Mouse (Mus musculus) embryonic facial prominence, embryonic 13.5 days (tissue): Measurements from ENCODE around the gene Scn2b. TPM values are rescaled to one million over a fixed set of nuclear protein-coding genes. Genes with fewer than 3 reads are reported as not detected.

ENCODE experiments used
- ATAC-seq: fragments of 200-750 bp; cut with Nextera tagmentation; 2 replicates; pipeline ENCODE4 v1.8.0; 2017; ENCODE audit warnings: low read depth; ENCODE audit not compliant: insufficient number of reproducible peaks, insufficient read depth, low FRiP score, low TSS enrichment
- H3K27ac ChIP-seq: fragments of 300-500 bp; sonication (generic); 2 replicates; pipeline ENCODE4 v1.5.1; 2015; ENCODE audit warnings: moderate library complexity, mild to moderate bottlenecking, inconsistent platforms
- H3K27me3 ChIP-seq: fragments of 300-500 bp; sonication (generic); 2 replicates; pipeline ENCODE4 v1.6.1; 2015; ENCODE audit warnings: mild to moderate bottlenecking, inconsistent platforms
- H3K36me3 ChIP-seq: fragments of 300-500 bp; sonication (generic); 2 replicates; pipeline ENCODE4 v1.6.1; 2015; ENCODE audit warnings: mild to moderate bottlenecking, inconsistent platforms
- H3K4me1 ChIP-seq: fragments of 300-500 bp; sonication (generic); 2 replicates; pipeline ENCODE4 v1.6.1; 2015; ENCODE audit warnings: inconsistent platforms
- H3K4me2 ChIP-seq: fragments of 300-500 bp; sonication (generic); 2 replicates; pipeline ENCODE4 v1.6.1; 2015; ENCODE audit warnings: moderate library complexity, mild to moderate bottlenecking, inconsistent platforms
- H3K4me3 ChIP-seq: fragments of 300-500 bp; sonication (generic); 2 replicates; pipeline ENCODE4 v1.5.1; 2015; ENCODE audit warnings: mild to moderate bottlenecking, inconsistent platforms
- H3K9ac ChIP-seq: fragments of 300-500 bp; sonication (generic); 2 replicates; pipeline ENCODE4 v1.6.1; 2015; ENCODE audit warnings: mild to moderate bottlenecking, inconsistent platforms
- H3K9me3 ChIP-seq: fragments of 300-500 bp; sonication (generic); 2 replicates; pipeline ENCODE4 v1.6.1; 2016; ENCODE audit warnings: inconsistent platforms
- WGBS: fragments of 180-500 bp; shearing (Covaris S2); methylation state at CpG from one replicate; pipeline ENCODE4 v1.1.7; 2015; ENCODE audit warnings: mixed read lengths; 5-methylcytosine and 5-hydroxymethylcytosine counted together
- polyA plus RNA-seq: library from polyadenylated mRNA; unstranded; fragments of >200 nt; fragmentation: Nextera tagmentation; extraction: Ambion mirVana; gene quantifications from 2 replicates; pipeline ENCODE4 v1.2.1, GENCODE M21; 2015

Scn2b gene
- polyA plus RNA-seq, 1 experiment from 2014 or later = 5.8 TPM

DNA sequence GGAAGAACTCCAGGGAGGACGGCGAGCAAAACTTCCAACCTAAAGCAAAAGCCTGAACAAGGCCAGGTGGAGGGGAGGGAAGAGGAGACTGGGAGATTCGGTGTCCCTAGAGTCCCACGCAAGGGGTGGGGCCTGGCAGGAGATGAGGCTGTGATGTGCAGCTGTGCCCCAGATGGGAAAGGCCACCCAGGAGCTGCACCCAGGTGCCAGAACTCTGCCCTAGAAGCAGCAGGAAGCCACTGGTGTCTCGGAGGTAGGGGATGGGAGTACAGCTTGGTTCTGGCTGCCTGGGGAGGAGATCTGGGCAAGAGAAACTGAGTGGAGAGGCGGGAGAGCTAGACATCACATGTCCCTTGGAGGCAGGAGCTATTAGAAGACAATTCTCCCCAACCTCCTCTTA, 3.4 kb downstream of the Scn2b start:
- WGBS = 51% methylated on average over 6 of the region's 6 CpGs
- Histone ChIP-seq H3K9ac (no peak overlapping the region), H3K4me1 (peaks cover 31% of the 10 kb centered on the region), H3K27ac (no peak overlapping the region), H3K9me3 (no peaks in the 10 kb centered on the region), H3K4me2 (no peak overlapping the region), H3K4me3 (no peak overlapping the region), H3K36me3 (peaks cover 8% of the 10 kb centered on the region), H3K27me3 (no peaks in the 10 kb centered on the region)
- no peak for ATAC-seq

DNA sequence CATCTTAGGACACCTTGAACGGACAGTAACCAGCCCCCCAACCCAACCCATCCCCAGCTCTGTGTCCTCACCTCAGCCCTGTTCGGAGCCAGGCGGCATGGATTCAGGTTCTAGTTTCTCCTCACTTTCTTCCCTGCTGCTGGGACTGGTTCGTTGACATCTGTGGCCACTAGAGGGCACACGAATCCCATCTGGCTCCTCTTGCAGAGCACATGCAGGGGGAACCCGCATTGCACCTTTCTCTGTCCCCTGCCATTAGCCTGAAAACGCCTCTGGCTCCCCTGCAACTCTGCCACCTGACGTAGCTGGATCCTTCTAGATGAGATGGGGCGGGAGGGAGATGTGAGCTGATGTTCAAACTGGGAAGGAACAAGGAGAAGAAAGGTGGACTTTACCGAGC, 4.2 kb downstream of the Scn2b start:
- Histone ChIP-seq H3K4me2 (peak overlapping the region; percentile 54), H3K27me3 (no peaks in the 10 kb centered on the region), H3K9me3 (no peaks in the 10 kb centered on the region), H3K36me3 (peaks cover 11% of the 10 kb centered on the region), H3K4me1 (peaks cover 27% of the 10 kb centered on the region), H3K27ac (no peak overlapping the region), H3K4me3 (peak overlapping the region; percentile 20), H3K9ac (0 out of 2 replicates have a peak overlapping the region, but pooled peaks have one; percentile 16)
- ATAC-seq = no peak; the same call in 1 of the 2 replicates
- WGBS = 4% methylated on average over 10 of the region's 10 CpGs

DNA sequence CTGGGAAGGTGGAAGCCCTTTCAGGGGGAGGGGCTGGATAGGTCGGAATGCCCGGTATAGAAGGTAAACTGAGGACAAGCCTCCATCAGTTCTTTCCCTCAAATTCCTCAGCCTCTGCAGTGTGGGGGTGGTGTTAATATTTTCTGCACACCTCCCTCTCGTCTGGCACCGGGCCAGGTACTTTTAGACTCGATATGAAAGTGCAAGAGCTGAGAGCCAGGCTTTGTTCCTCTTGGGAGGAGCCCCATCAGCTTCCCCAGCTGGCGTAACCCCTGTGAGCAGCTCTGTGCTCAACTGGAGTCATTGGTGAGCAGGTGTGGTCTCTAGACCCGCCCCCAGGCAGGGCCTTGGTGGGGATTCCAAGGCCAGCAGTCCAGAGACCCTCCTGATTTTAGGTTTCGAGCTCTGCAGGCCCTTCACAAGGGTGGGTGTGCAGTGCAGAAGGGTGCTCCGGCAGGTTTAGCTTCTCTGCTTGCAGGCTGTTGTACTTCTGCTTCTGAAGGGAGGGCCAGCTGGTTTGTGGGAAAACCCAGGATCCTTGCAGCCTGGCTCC, 4.7 kb downstream of the Scn2b start:
- H3K9me3 ChIP-seq = no peaks in the 10 kb centered on the region
- peaks cover 27% of the 10 kb centered on the region for H3K4me1 ChIP-seq
- ATAC-seq = no peak
- H3K27me3 ChIP-seq = no peaks in the 10 kb centered on the region
- no peak overlapping the region for H3K27ac ChIP-seq
- peak overlapping the region; percentile 20 for H3K4me3 ChIP-seq
- peaks cover 11% of the 10 kb centered on the region for H3K36me3 ChIP-seq
- 20% methylated on average over 9 of the region's 9 CpGs for WGBS
- H3K4me2 ChIP-seq = peak overlapping the region; percentile 54
- peak overlapping the region; percentile 36; the same call in 1 of the 2 replicates for H3K9ac ChIP-seq

DNA sequence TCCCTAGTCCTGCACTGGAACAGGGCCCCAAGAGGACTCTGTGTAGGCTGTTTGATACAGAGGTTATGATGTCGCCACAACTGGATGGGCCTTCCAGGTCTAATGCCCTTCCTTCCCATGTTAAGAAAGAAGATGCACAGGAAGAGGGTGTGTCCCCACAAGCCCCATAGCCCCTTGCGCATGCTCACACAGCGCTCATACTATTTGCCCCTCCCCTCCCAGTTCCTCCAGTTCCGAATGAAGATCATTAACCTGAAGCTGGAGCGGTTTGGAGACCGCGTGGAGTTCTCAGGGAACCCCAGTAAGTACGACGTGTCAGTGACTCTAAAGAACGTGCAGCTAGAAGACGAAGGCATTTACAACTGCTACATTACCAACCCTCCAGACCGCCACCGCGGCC, 7.6 kb downstream of the Scn2b start:
- H3K9ac ChIP-seq = no peak overlapping the region
- H3K4me2 ChIP-seq = no peak overlapping the region
- H3K4me3 ChIP-seq = no peak overlapping the region
- no peaks in the 10 kb centered on the region for H3K9me3 ChIP-seq
- no peaks in the 10 kb centered on the region for H3K27me3 ChIP-seq
- H3K27ac ChIP-seq = no peak overlapping the region
- H3K4me1 ChIP-seq = peaks cover 15% of the 10 kb centered on the region
- peaks cover 11% of the 10 kb centered on the region for H3K36me3 ChIP-seq
- WGBS = 88% methylated on average over 14 of the region's 14 CpGs
- no peak for ATAC-seq

DNA sequence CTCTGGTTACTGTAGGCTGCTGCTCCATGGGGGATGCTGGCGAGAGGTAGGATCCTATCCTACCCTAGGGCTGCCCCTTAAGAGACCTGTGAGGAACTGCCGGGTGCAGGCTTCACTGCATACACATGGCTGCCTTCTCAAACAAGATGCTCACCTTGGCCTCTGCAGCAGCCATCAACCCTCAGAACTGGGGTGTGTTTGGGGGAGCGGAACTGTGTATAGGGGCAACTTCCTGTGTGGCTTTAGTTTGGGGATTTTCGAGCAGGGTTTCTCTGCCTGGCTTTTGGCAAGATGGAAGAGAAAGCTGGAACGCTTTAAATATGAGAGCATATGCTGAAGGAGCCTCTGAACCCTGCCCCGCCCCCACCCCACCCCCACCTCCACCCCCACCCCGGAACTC, 9.4 kb downstream of the Scn2b start:
- ATAC-seq = no peak
- Histone ChIP-seq H3K9me3 (no peaks in the 10 kb centered on the region), H3K4me2 (no peak overlapping the region), H3K27me3 (no peaks in the 10 kb centered on the region), H3K36me3 (peaks cover 11% of the 10 kb centered on the region), H3K27ac (no peak overlapping the region), H3K9ac (no peak overlapping the region), H3K4me1 (peaks cover 6% of the 10 kb centered on the region), H3K4me3 (no peak overlapping the region)
- 42% methylated on average over 7 of the region's 7 CpGs for WGBS

DNA sequence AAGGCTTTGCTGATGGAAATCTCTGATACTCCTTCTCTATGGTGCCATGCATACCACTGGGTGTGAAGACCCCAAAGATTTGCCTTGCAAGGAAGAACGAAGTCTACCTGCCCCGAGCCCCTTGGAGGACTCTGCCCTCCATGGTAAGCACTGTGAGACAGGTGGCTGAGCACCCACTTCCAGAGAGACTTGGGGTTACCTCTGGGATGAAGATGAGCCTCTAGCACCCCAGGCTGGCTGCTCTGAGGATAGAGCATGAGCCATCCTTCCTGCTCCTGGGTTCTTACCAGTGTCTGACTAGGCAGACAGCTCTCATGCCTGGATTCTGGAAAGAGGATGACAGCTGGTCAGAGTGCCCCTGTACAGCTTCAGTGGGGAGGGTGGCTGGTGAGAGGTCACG, 12.5 kb downstream of the Scn2b start:
- Histone ChIP-seq H3K4me2 (no peak overlapping the region), H3K4me3 (no peak overlapping the region), H3K27ac (no peak overlapping the region), H3K4me1 (peaks cover 14% of the 10 kb centered on the region), H3K9ac (no peak overlapping the region), H3K27me3 (peaks cover 13% of the 10 kb centered on the region), H3K36me3 (peaks cover 11% of the 10 kb centered on the region), H3K9me3 (no peaks in the 10 kb centered on the region)
- ATAC-seq = no peak
- 79% methylated on average over 3 of the region's 3 CpGs for WGBS

DNA sequence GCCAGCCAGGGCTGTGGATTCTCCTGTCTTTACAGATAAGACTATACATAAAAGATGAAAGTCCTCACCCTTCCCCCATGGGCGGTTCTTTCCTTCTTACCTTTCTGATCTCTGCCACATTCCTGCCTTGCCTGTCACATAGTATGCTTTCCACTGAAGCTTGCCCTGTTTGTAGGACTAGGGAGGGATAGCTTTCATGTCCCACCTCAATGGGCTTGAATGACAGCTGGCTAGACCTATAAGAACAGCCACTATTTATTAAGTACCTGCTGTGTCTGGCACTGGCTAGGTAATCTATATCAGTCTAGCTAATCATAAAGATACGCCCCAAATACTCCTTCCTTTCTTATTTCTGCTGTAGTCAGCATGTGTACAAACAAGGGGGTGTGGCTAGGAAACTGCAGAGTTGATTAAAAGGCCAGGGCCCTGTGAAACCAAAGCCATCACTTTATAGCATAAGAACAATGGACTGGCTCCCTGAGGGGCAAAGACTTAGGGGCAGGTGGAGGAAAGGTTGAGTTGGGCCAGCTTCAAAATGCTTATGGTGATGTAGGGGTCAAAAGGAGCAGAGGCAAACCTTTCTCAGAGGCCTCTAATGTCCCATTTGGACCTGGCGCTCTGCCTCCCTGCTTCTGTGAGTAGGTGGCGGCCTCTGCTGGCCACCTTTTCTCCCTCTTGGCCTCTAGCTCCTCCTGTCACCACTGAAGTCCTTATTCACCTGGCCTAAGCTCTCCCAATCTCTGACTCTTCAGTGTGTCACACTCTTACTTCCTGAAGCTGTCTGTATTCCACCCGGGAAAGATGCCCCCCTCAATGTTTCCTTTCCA, 16.1 kb downstream of the Scn2b start:
- peaks cover 49% of the 10 kb centered on the region for H3K27me3 ChIP-seq
- peaks cover 27% of the 10 kb centered on the region for H3K4me1 ChIP-seq
- H3K4me3 ChIP-seq = no peak overlapping the region
- H3K36me3 ChIP-seq = no peaks in the 10 kb centered on the region
- no peak overlapping the region for H3K9ac ChIP-seq
- H3K4me2 ChIP-seq = no peak overlapping the region
- ATAC-seq = no peak
- WGBS = 22% methylated on average over 5 of the region's 5 CpGs
- H3K27ac ChIP-seq = no peak overlapping the region
- no peaks in the 10 kb centered on the region for H3K9me3 ChIP-seq

DNA sequence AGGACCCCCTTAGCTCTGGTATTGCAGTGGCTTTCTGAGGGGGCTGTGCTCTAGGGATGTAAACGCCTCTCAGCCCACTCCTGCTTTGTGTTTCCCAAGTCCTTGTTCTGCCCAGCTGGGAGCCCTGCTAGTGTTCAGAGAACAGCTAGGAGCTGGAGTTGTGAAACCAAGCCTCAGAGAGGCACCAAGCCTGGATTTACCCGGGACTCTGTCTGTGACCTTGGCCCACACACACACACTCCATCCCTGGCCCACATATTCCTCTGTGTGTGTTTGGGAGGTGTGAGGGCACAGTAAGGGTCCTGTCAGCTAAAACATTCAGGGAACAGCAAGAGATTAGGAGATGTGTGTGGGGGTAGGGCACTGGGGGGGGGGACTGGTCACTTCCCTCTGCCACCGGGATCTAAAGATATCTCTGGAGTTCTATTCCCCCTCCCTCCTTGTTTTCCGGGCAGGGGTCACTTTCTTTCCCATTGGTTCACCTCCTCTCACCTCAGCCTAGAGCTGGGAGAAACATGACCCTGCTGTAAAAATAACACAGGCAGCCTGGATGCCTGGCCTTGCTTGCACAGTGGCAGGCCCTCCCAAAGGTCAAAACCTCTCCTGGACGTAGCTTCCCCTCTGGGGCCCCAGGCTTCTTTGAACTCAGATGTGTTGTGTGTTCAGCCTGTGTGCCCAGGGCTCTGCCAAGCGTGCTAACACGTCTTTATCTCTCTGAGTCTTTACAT, 19.0 kb downstream of the Scn2b start:
- no peak overlapping the region for H3K27ac ChIP-seq
- 14% methylated on average over 7 of the region's 7 CpGs for WGBS
- H3K4me1 ChIP-seq = peaks cover 35% of the 10 kb centered on the region

DNA sequence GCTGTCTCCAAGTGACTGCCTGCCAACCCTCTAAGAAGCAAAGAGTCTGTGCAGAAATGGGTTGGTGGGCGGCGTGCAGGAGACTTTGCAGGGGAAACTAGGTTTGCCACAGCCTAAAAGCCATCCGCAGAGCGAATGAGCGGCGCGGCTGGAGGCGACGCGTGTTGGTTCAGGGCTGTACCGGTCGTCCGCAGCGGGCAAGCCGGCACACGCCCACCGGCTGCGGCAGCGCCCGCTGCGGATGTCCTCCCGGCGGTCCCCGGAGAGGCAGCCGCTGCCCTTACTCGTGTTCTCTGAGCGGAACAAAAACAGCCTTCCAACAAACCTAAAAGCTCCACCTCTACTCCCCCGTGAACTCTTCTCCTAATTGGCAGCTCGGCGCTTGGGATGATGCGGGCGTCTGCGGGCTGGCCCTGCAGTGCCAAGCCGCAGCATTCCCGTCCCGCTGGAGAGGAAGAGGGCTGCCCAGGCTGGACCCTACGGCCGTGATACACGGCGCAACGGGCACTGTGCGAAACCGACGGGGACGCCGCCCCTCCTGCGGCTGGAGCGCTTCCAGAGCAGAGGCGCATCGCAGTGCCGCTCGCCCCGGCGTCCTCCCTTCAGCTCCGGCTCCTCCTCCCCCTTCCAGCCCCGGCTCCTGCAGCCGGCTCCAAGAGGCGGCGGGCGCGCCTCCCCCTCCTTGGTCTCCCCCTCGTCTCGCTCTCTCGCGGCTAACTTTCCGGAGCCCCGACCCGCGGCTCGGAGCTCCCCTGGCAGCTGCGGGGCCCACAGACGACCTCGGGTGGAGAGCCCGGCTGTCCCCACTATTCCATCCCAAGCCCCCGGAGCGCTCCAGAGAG, 20.8 kb downstream of the Scn2b start, which contains the start of gene Scn4b:
TSS of gene Scn4b (plus strand) at position 205 of the 842 bp plus-strand sequence.
- no peak for ATAC-seq
- WGBS = under 1% methylated on average over 76 of the region's 76 CpGs
- peaks cover 35% of the 10 kb centered on the region for H3K4me1 ChIP-seq
- peak within 1 kb of the TSS; percentile 95 for H3K4me2 ChIP-seq
- no peaks in the 10 kb centered on the region for H3K9me3 ChIP-seq
- peaks cover 96% of the 10 kb centered on the region for H3K27me3 ChIP-seq
- peak within 1 kb of the TSS; percentile 64 for H3K9ac ChIP-seq
- no peaks in the 10 kb centered on the region for H3K36me3 ChIP-seq
- peak within 1 kb of the TSS; percentile 58 for H3K4me3 ChIP-seq
- no peak within 1 kb of the TSS for H3K27ac ChIP-seq

More for the DNA sequence above, 19.0 kb downstream of the Scn2b start:
- H3K4me3 ChIP-seq = no peak overlapping the region
- H3K36me3 ChIP-seq = no peaks in the 10 kb centered on the region
- H3K9ac ChIP-seq = no peak overlapping the region
- ATAC-seq = no peak
- H3K27me3 ChIP-seq = peaks cover 78% of the 10 kb centered on the region
- no peaks in the 10 kb centered on the region for H3K9me3 ChIP-seq
- no peak overlapping the region for H3K4me2 ChIP-seq

DNA sequence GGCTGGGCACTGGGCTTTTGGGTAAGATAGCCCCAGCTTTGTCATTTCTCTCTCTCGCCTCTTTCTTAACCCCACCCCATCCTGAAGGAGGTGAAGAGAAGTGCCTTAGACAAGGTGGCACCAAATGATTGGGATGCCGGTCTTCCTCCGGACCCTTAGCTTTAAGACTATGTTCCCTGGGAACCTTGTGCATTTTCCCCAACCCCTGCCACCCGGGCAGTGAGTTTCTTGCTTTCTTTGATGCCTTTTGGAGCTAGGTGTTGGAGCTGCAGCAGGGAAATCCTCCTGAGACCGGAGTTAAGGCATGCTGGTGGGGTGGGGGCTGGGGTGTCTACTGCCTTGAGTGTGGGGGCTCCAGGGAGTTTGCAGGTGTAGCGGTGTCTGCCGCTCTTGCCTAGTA, 21.5 kb downstream of the Scn2b start:
- 2% methylated on average over 7 of the region's 7 CpGs for WGBS
- peaks cover 100% of the 10 kb centered on the region for H3K27me3 ChIP-seq
- H3K27ac ChIP-seq = no peak overlapping the region
- H3K4me3 ChIP-seq = peak overlapping the region; percentile 58
- peaks cover 32% of the 10 kb centered on the region for H3K4me1 ChIP-seq
- no peaks in the 10 kb centered on the region for H3K36me3 ChIP-seq
- H3K9me3 ChIP-seq = no peaks in the 10 kb centered on the region
- peak overlapping the region; percentile 64 for H3K9ac ChIP-seq
- no peak for ATAC-seq
- peak overlapping the region; percentile 95 for H3K4me2 ChIP-seq

DNA sequence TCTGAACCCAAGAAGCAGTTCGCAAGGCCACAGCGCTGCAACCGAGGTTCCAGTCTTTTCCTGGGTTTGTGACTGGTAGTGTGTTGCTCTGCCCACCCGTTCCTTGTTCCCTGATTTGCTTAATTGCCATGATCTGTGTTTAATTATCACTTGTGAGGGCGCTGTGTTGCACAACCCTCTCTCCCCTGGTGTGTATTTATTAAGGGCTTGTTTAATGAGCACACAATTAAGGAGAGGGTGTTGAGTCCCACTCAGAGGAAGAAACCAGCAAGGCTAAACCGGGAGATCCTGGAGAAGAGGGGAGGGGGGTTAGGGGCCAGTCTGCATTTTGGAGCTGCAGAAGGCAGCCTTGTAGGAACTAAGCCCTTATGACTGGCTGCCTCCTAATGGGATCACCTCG, 23.4 kb downstream of the Scn2b start:
- no peaks in the 10 kb centered on the region for H3K36me3 ChIP-seq
- peaks cover 27% of the 10 kb centered on the region for H3K4me1 ChIP-seq
- H3K9ac ChIP-seq = no peak overlapping the region
- no peak overlapping the region for H3K4me2 ChIP-seq
- ATAC-seq = no peak
- no peak overlapping the region for H3K4me3 ChIP-seq
- H3K9me3 ChIP-seq = no peaks in the 10 kb centered on the region
- H3K27me3 ChIP-seq = peaks cover 100% of the 10 kb centered on the region
- 37% methylated on average over 7 of the region's 7 CpGs for WGBS
- H3K27ac ChIP-seq = no peak overlapping the region
